Mouse (Mus musculus): ENCODE results near the gene Gfer.
"Not testable (repeated sequence)": the region's sequence is repeated elsewhere in the genome, so short reads cannot be mapped to it uniquely, and the experiment has no call there.

Gene Gfer

GRCm38 (mm10) chr17:24722220-24722924 is 26.4 kb upstream of the Gfer start:
- no peak for DNase-seq

GRCm38 (mm10) chr17:24721383-24721955 is 25.5 kb upstream of the Gfer start:
- DNase-seq, result not testable (repeated sequence)

GRCm38 (mm10) chr17:24720616-24721015 is 24.7 kb upstream of the Gfer start:
- not testable (repeated sequence) for DNase-seq

GRCm38 (mm10) chr17:24719494-24720222 is 23.7 kb upstream of the Gfer start:
- peak; percentile 98 for DNase-seq

- not testable (repeated sequence) for DNase-seq
Observed at GRCm38 (mm10) chr17:24718938-24719337, 23.0 kb upstream of the Gfer start.

- DNase-seq, result no peak
Observed at GRCm38 (mm10) chr17:24717943-24718342, 22.0 kb upstream of the Gfer start, which contains the start of the genes Rnf151 and Rps2. TSS of gene Rnf151 (minus strand) at chr17:24718063. TSS of gene Rps2 (plus strand) at chr17:24718116.

GRCm38 (mm10) chr17:24716166-24716682 is 20.3 kb upstream of the Gfer start:
- DNase-seq, result no peak

- DNase-seq, result no peak
Observed at GRCm38 (mm10) chr17:24715556-24715955, 19.6 kb upstream of the Gfer start.

- no peak for DNase-seq
Observed at GRCm38 (mm10) chr17:24708646-24709045, 12.7 kb upstream of the Gfer start.

GRCm38 (mm10) chr17:24707801-24708425 is 12.0 kb upstream of the Gfer start:
- DNase-seq, result no peak

- DNase-seq, result peak; percentile 96
Observed at GRCm38 (mm10) chr17:24706982-24707800, 11.2 kb upstream of the Gfer start, which contains the start of gene Tbl3. TSS of gene Tbl3 (minus strand) at chr17:24707660.

- no peak for DNase-seq
Observed at GRCm38 (mm10) chr17:24705821-24706220, 9.9 kb upstream of the Gfer start.

- no peak for DNase-seq
Observed at GRCm38 (mm10) chr17:24701251-24701650, 5.3 kb upstream of the Gfer start.

- DNase-seq, result no peak
Observed at GRCm38 (mm10) chr17:24699473-24699872, 3.5 kb upstream of the Gfer start.

GRCm38 (mm10) chr17:24698715-24699114 is 2.8 kb upstream of the Gfer start:
- DNase-seq, result no peak

GRCm38 (mm10) chr17:24697985-24698384 is 2.0 kb upstream of the Gfer start:
- DNase-seq, result peak; percentile 44

- no peak for DNase-seq
Observed at GRCm38 (mm10) chr17:24695326-24696010, 488 bp downstream of the Gfer start.

- no peak for DNase-seq
Observed at GRCm38 (mm10) chr17:24692385-24692784, 3.6 kb downstream of the Gfer start.

- peak; percentile 50 for DNase-seq
Observed at GRCm38 (mm10) chr17:24689251-24690081, 6.5 kb downstream of the Gfer start, which contains the start of gene Syngr3. TSS of gene Syngr3 (minus strand) at chr17:24689955.

- DNase-seq, result no peak
Observed at GRCm38 (mm10) chr17:24687599-24687998, 8.4 kb downstream of the Gfer start.

Measured in thymus, postnatal 4 days (tissue).